Mouse (Mus musculus) heart, embryonic 13.5 days (tissue): ENCODE results near the gene Phxr2. TPM values are rescaled to one million over a fixed set of nuclear protein-coding genes. Genes with fewer than 3 reads are reported as not detected.
A peak's percentile ranks its signal among the peaks of the same experiment; 100 is the strongest.

ENCODE experiments used
- ATAC-seq: fragments of 200-750 bp; cut with Nextera tagmentation; 2 replicates; pipeline ENCODE4 v1.8.0; 2017; ENCODE audit warnings: moderate TSS enrichment; ENCODE audit not compliant: insufficient number of reproducible peaks, low FRiP score, low TSS enrichment; ENCODE audit errors: extremely low read depth
- H3K27ac ChIP-seq: fragments of 300-500 bp; sonication (generic); replicated peaks from 2 replicates; pipeline ENCODE4 v1.5.1; 2015; ENCODE audit warnings: moderate library complexity, mild to moderate bottlenecking, inconsistent platforms
- H3K27me3 ChIP-seq: fragments of 300-500 bp; sonication (generic); replicated peaks from 2 replicates; pipeline ENCODE4 v1.6.1; 2015; ENCODE audit warnings: mild to moderate bottlenecking, inconsistent platforms
- H3K36me3 ChIP-seq: fragments of 300-500 bp; sonication (generic); 2 replicates; pipeline ENCODE4 v1.6.1; 2015; ENCODE audit warnings: mild to moderate bottlenecking, inconsistent platforms
- H3K4me1 ChIP-seq: fragments of 300-500 bp; sonication (generic); 2 replicates; pipeline ENCODE4 v1.6.1; 2015; ENCODE audit warnings: inconsistent platforms
- H3K4me2 ChIP-seq: fragments of 300-500 bp; sonication (generic); 2 replicates; pipeline ENCODE4 v1.6.1; 2015; ENCODE audit warnings: inconsistent platforms, mild to moderate bottlenecking, moderate library complexity
- H3K4me3 ChIP-seq: fragments of 300-500 bp; sonication (generic); 2 replicates; pipeline ENCODE4 v1.5.1; 2015; ENCODE audit warnings: moderate library complexity, mild to moderate bottlenecking, inconsistent platforms
- H3K9ac ChIP-seq: fragments of 300-500 bp; sonication (generic); 2 replicates; pipeline ENCODE4 v1.6.1; 2015; ENCODE audit warnings: inconsistent platforms, mild to moderate bottlenecking, moderate library complexity
- H3K9me3 ChIP-seq: fragments of 300-500 bp; sonication (generic); 2 replicates; pipeline ENCODE4 v1.6.1; 2016; ENCODE audit warnings: inconsistent platforms
- WGBS: fragments of 180-500 bp; shearing (Covaris S2); methylation state at CpG from one replicate; pipeline ENCODE4 v1.1.7; 2015; ENCODE audit warnings: mixed read lengths; 5-methylcytosine and 5-hydroxymethylcytosine counted together
- polyA plus RNA-seq: library from polyadenylated mRNA; unstranded; fragments of >200 nt; fragmentation: Nextera tagmentation; extraction: Ambion mirVana; gene quantifications from 2 replicates; pipeline ENCODE4 v1.2.1, GENCODE M21; 2015

Phxr2 gene
- polyA plus RNA-seq = not detected in 2 replicates

DNA sequence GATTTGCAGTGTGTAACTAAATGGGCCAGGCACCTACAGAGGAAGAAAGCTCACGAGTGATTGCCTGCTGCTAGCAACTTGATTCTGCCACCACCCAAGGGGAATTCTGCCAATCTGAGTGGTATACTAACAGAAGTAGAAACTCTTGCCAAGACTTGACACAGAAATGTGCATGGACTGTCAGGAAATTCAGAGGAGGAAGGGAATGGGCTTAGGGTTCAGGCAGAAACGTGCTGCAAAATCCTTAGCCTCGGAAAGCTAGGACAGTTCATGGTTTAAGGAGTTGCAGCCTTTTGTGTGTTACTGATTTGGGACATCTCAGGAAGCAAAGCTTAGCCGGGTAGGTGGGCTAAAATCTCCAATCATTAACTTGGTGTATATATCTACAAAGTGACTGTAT, at the start of gene Phxr2:
Phxr2 (minus strand) TSS at position 101 of the 400 bp plus-strand sequence.
- Histone ChIP-seq H3K4me3 (no peak within 1 kb of the TSS), H3K36me3 (peaks cover 12% of the 10 kb centered on the region; the same call in 1 of the 2 replicates), H3K4me2 (no peak within 1 kb of the TSS), H3K4me1 (peaks cover 9% of the 10 kb centered on the region; the same call in 1 of the 2 replicates), H3K27ac (no peak within 1 kb of the TSS), H3K9ac (no peak within 1 kb of the TSS), H3K27me3 (no peaks in the 10 kb centered on the region), H3K9me3 (no peaks in the 10 kb centered on the region)
- no peak for ATAC-seq
- 74% methylated on average over 4 of the region's 4 CpGs for WGBS

- H3K4me1 ChIP-seq = peaks cover 39% of the 10 kb centered on the region
- ATAC-seq = no peak
- 42% methylated on average over 7 of the region's 7 CpGs for WGBS
- no peaks in the 10 kb centered on the region for H3K27me3 ChIP-seq
- H3K36me3 ChIP-seq = no peaks in the 10 kb centered on the region
- H3K9ac ChIP-seq = no peak overlapping the region
- no peak overlapping the region for H3K4me3 ChIP-seq
- no peak overlapping the region for H3K4me2 ChIP-seq
- H3K9me3 ChIP-seq = no peaks in the 10 kb centered on the region
- peak overlapping the region; percentile 83 for H3K27ac ChIP-seq
These were observed 46.9 kb upstream of the Phxr2 start for GRCm38 (mm10) chr10:99172906-99173507.

DNA sequence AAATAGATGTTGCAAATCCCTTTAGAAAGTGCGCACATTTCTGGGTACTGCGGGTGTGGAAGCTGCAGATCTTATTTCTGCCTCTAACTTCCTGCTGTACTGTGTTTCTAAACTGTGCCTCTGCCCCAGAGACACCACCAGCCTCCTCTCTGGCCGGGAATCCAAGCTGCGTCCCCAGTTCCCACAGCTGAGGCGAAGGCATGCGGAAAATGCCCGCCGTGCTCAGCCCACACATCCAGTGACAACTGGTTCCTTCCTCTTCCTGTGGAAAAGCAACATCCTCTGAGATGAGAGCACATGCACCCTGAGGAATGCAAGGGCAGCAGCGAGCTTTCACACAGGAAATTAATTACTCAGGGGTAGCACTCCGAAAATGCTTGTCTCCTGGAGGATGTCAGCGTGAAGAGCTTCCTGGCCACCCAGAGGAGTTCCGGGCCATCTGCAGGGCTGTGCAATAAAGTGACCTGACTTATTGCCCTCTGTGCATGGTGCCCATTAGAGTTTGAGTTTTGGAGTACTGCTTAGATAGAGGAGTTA, 45.9 kb upstream of the Phxr2 start:
- H3K4me3 ChIP-seq = peak overlapping the region; percentile 36
- peak overlapping the region; percentile 83 for H3K27ac ChIP-seq
- WGBS = 9% methylated on average over 12 of the region's 12 CpGs
- no peak for ATAC-seq
- no peaks in the 10 kb centered on the region for H3K9me3 ChIP-seq
- no peaks in the 10 kb centered on the region for H3K36me3 ChIP-seq
- peak overlapping the region; percentile 62 for H3K4me2 ChIP-seq
- H3K27me3 ChIP-seq = no peaks in the 10 kb centered on the region
- peak overlapping the region; percentile 68 for H3K9ac ChIP-seq
- peaks cover 39% of the 10 kb centered on the region for H3K4me1 ChIP-seq

GRCm38 (mm10) chr10:99169765-99170129, 43.6 kb upstream of the Phxr2 start:
- WGBS = 57% methylated on average over 5 of the region's 5 CpGs

DNA sequence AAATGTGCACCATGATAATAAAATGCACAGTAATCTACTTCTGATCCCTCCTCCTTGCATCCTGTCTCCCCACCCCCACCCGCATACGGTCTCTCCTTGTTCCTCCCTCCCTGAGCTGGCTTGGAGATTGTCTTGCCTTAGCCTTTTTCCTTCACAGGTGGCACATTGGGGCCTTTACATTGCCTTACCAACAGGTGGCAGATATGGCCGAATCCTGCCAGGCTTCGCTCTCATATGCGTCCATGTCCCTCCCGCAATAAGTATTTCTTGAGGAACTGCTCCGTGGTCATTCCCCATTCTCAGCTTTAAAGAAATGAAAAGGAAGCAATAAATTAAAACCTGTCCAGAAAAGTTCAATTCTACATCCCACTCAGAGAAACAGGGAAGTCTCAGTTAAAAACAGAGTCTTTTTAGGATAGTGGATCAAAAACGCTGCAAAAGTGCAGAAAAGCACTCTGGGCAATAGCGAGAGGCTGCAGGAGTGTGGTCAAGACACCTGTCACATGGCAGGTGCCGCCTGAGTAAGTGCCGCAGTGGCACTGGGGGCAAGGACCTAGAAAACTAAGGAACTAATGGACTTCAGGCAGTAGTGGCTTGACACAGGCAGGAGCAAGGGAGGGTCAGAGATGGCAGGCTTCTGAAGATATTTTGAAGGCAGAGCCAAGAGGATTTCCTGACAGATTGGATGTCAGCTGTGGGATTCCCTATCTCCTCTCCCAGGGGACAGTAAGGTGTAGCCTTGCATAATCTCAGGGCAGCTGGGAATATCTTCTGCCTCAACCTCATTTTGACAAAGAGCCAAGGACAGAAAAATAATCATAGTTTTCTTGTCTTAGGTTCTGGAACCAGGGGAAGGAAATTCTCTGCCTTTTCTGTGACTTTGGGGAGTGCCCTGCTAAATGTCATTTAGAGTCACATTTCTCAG, 43.0 kb upstream of the Phxr2 start:
- Histone ChIP-seq H3K27ac (peak overlapping the region; percentile 53), H3K27me3 (no peaks in the 10 kb centered on the region), H3K36me3 (no peaks in the 10 kb centered on the region), H3K4me3 (no peak overlapping the region), H3K4me2 (0 out of 2 replicates have a peak overlapping the region, but pooled peaks have one; percentile 6), H3K4me1 (peaks cover 51% of the 10 kb centered on the region), H3K9me3 (no peaks in the 10 kb centered on the region), H3K9ac (no peak overlapping the region)
- 63% methylated on average over 11 of the region's 11 CpGs for WGBS
- ATAC-seq = no peak

More at GRCm38 (mm10) chr10:99169765-99170129, 43.6 kb upstream of the Phxr2 start:
- H3K9me3 ChIP-seq = no peaks in the 10 kb centered on the region
- H3K4me2 ChIP-seq = no peak overlapping the region
- ATAC-seq = no peak
- H3K27ac ChIP-seq = peak overlapping the region; percentile 53
- no peak overlapping the region for H3K4me3 ChIP-seq
- peaks cover 51% of the 10 kb centered on the region for H3K4me1 ChIP-seq
- H3K9ac ChIP-seq = no peak overlapping the region
- H3K36me3 ChIP-seq = no peaks in the 10 kb centered on the region
- no peaks in the 10 kb centered on the region for H3K27me3 ChIP-seq

- no peak overlapping the region for H3K4me3 ChIP-seq
- no peak overlapping the region for H3K27ac ChIP-seq
- no peaks in the 10 kb centered on the region for H3K36me3 ChIP-seq
- WGBS = 58% methylated on average over 6 of the region's 6 CpGs
- no peak for ATAC-seq
- no peaks in the 10 kb centered on the region for H3K27me3 ChIP-seq
- no peak overlapping the region for H3K4me2 ChIP-seq
- no peaks in the 10 kb centered on the region for H3K9me3 ChIP-seq
- peaks cover 51% of the 10 kb centered on the region for H3K4me1 ChIP-seq
- H3K9ac ChIP-seq = no peak overlapping the region
These were observed 42.3 kb upstream of the Phxr2 start for GRCm38 (mm10) chr10:99168404-99168803.

DNA sequence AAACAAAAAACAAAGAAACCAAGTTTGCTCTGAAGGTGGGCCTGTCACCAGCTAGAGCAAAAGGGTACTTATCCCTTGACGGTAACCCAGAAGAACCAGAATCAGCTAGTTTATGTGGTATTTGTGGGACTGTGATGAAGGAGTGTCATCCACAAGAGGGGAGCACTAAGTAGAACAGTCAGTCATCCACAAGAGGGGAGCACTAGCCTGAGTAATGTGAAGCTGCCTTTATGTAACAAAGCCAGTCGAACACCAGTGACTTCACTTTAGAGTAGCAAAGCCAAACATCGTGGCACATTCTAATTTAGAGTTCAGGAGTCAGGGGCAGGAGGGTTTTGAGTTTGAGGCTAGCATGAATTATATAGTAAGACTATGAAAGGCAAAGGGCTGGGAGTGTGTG, 40.3 kb upstream of the Phxr2 start:
- no peak overlapping the region for H3K27ac ChIP-seq
- ATAC-seq = no peak
- WGBS = 64% methylated on average over 3 of the region's 3 CpGs
- no peak overlapping the region for H3K4me3 ChIP-seq
- H3K27me3 ChIP-seq = no peaks in the 10 kb centered on the region
- no peaks in the 10 kb centered on the region for H3K9me3 ChIP-seq
- H3K36me3 ChIP-seq = no peaks in the 10 kb centered on the region
- H3K4me1 ChIP-seq = peaks cover 34% of the 10 kb centered on the region
- H3K9ac ChIP-seq = no peak overlapping the region
- no peak overlapping the region for H3K4me2 ChIP-seq

DNA sequence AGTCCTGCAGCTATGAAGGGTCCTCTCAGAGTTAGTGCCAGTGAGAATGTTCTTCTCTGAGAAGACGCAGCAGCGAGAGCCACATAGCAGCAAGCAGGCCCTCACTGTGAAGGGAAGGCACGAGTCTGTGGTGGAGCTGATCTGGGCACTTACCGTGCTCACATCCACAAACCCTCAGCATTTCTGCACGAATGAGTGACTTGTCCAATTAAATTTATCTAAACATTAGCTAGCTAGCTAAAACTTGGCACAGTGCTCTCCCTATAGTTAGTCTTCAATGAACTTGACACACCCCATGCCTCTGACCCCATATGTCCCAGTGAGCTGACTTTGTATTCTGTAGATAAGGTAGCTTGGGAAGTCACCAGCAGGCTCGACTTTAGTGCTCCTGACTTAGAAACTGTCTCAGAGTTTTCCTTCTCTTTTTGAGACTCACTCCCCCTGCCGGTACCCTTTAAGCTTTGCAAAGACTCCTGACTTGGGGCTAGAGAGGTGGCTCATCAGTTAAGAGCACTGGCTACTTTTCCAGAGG, 39.7 kb upstream of the Phxr2 start:
- no peak; the same call in 1 of the 2 replicates for ATAC-seq
- H3K4me1 ChIP-seq = peaks cover 30% of the 10 kb centered on the region

DNA sequence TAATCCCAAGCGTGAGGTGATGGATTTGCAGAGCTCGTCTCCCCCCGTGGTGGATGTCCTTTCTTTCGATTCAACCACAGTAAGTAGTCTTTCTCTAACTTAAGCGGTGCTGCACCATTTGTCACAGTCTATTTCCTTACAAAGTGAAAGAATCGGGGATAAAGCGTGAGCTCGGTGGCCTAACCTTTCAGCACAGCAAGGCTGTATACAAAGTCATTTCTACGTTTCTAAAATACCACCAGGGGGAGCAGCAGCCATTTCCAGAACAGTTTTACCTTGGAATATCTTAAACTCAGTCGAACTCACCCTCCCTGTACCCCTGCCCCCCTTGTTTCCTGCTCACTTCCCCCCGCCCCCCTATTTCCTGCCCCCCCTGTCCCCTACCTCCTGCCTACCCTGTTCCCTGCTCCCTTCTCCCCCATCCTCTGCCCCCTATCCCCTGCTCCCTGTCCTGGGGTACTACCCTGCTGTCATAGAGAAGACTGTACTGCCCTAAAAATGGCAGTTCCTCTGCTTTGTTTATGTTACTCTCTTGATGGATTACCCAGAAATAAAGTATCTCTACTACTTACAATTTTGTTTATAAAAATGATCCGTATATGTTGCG, 38.8 kb upstream of the Phxr2 start:
- ATAC-seq = no peak
- Histone ChIP-seq H3K9me3 (no peaks in the 10 kb centered on the region), H3K4me2 (peak overlapping the region; percentile 29; the same call in 1 of the 2 replicates), H3K9ac (no peak overlapping the region), H3K36me3 (peaks cover 4% of the 10 kb centered on the region), H3K27ac (peak overlapping the region; percentile 26; the same call in 1 of the 2 replicates), H3K27me3 (no peaks in the 10 kb centered on the region), H3K4me3 (no peak overlapping the region), H3K4me1 (peaks cover 26% of the 10 kb centered on the region)
- WGBS = 44% methylated on average over 13 of the region's 13 CpGs

More for the DNA sequence above, 39.7 kb upstream of the Phxr2 start:
- Histone ChIP-seq H3K36me3 (no peaks in the 10 kb centered on the region; the same call in 1 of the 2 replicates), H3K27me3 (no peaks in the 10 kb centered on the region), H3K27ac (peak overlapping the region; percentile 26; the same call in 1 of the 2 replicates), H3K4me3 (no peak overlapping the region), H3K9ac (no peak overlapping the region), H3K4me2 (no peak overlapping the region), H3K9me3 (no peaks in the 10 kb centered on the region)
- WGBS = 52% methylated on average over 7 of the region's 7 CpGs

- Histone ChIP-seq H3K27ac (no peak overlapping the region), H3K9ac (no peak overlapping the region), H3K4me1 (peaks cover 12% of the 10 kb centered on the region), H3K4me2 (no peak overlapping the region), H3K36me3 (peaks cover 6% of the 10 kb centered on the region), H3K27me3 (no peaks in the 10 kb centered on the region), H3K4me3 (no peak overlapping the region), H3K9me3 (no peaks in the 10 kb centered on the region)
- 87% methylated on average over 5 of the region's 5 CpGs for WGBS
- no peak for ATAC-seq
These were observed 36.9 kb upstream of the Phxr2 start for GRCm38 (mm10) chr10:99163002-99163401.
